ENCODE assay signal across 18 mouse cellular contexts in the genomic region with DNA sequence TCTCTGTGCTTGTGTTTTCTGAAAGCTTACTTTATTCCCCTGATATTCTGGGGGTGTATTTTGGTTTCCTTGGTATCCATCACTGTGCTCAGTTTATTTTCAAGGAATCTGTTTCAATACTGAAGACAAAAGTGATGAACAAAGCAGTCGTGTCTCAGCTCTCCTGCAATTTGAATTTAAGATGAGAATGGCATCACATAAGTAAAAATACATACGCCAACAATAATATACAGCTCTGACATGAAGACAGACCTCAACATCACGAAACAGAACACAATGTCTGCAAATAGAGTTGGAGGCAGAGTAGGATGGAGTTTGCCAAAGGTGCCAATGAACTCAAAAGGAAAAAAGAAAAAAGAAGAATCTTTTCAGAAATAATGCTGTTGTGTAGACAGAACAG.
"Had no signal": no experiment of that assay in that cellular context is flagged by ENCODE, and none has a peak within 500 bp of the region (broad histone marks: within the 10 kb centered on the region; RNA-seq: fewer than 3 reads in every experiment).

No protein-coding gene starts in this region.

- H3K4me3 ChIP-seq: layer of hippocampus, adult 2 months; limb, embryonic 12.5 days; limb, embryonic 15.5 days; midbrain, embryonic 12.5 days; midbrain, embryonic 15.5 days; neural tube, embryonic 12.5 days; neural tube, embryonic 15.5 days had no signal

- H3K4me1 ChIP-seq: limb, embryonic 12.5 days; limb, embryonic 15.5 days; midbrain, embryonic 12.5 days; midbrain, embryonic 15.5 days; neural tube, embryonic 12.5 days; neural tube, embryonic 15.5 days had no signal

- H3K27me3 ChIP-seq: limb, embryonic 12.5 days; limb, embryonic 15.5 days; midbrain, embryonic 12.5 days; midbrain, embryonic 15.5 days; neural tube, embryonic 12.5 days; neural tube, embryonic 15.5 days had no signal

- DNase-seq: kidney, adult 2 months; kidney, postnatal 25 days; layer of hippocampus, adult 9-11 months; liver, postnatal 0 days; lung, embryonic 14.5 days; thymus, adult 2 months; thymus, postnatal 14 days; thymus, postnatal 4 days had no signal

- H3K27ac ChIP-seq: kidney, postnatal 0 days; layer of hippocampus, adult 2 months; limb, embryonic 12.5 days; limb, embryonic 15.5 days; liver, embryonic 14.5 days; macrophage; midbrain, embryonic 12.5 days; midbrain, embryonic 15.5 days; neural tube, embryonic 12.5 days; neural tube, embryonic 15.5 days had no signal
